Mouse (Mus musculus) cortical plate, adult 2 months (tissue): Measurements from ENCODE around the gene Stra6.

Source experiments
- CTCF ChIP-seq: fragments of 200-500 bp; IDR thresholded peaks from 2 replicates; pipeline ENCODE4 v1.5.1; 2011; ENCODE audit warnings: mild to moderate bottlenecking, control low read depth, low read length; ENCODE audit not compliant: insufficient read depth; ENCODE audit errors: extremely low read depth
- POLR2A ChIP-seq: fragments of 200-500 bp; IDR thresholded peaks from 2 replicates; pipeline ENCODE4 v1.6.1; 2011; ENCODE audit warnings: mild to moderate bottlenecking, low read length, control low read depth; ENCODE audit not compliant: insufficient read depth; ENCODE audit errors: extremely low read depth

DNA sequence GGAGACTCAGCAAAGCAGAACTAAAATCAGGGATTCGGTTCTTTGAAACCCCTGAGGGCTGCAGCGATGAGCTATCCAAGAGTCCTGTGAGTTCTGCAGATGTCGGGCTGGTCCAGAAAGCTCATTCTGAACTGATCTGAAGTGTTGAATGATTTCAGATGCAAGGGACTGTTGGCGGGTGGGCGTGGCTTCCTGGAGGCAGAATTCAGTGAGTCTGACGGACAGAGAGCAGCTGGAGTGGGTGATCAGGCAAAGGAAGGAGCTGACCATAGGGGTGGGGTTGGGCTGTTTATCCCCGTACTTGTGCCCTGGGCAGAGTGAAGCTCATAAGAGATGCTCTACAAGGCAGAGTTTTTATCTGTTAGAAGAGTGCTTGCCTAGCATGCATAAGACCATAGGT is 79.8 kb downstream of the Stra6 start:
- no peak for TF ChIP-seq CTCF
- no peak for TF ChIP-seq POLR2A
